Comparison of ENCODE assay signal across 12 mouse cellular contexts in the genomic region with DNA sequence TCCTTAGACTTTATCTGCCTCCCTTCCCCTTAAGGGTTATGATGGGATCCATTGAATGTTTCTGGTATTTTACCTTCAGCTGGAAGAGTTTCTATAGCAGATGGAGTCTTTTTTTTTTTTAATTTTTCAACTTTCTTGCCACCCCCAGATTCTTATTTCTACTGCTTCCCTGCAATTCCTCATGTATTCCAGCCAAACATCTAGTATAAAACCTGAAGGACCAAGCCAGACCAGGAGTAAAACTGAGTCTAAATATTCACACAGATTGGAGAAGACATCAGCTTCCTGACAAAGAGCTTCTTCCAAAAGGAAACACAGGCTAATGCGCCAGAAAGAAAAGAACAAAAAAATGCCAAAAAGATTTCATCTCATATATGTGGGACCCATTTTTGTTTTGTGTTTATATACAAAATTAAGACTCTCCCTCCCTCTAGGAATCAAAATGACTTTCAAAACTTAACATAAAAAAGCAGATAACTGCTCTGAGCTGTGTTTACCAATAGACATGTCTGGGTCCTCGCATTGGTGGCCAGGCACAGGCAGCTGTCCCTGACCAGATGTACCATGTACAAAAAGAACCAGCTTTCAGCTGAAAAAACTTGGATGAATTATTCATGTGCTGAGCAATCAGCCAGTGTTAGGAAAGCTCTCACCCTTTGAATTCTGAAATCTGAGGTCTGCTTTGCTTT.
DNase-seq lines count a peak whose midpoint lies in the region; ATAC-seq and TF ChIP-seq lines count a peak whose summit lies in the region.
"Had no signal": no experiment of that assay in that cellular context is flagged by ENCODE, and none has a peak within 500 bp of the region (broad histone marks: within the 10 kb centered on the region; RNA-seq: fewer than 3 reads in every experiment).

No protein-coding gene starts in this region.

- WGBS in heart, adult 2 months: 63% methylated on average over 2 of the region's 2 CpGs
- WGBS in midbrain, postnatal 0 days: 47% methylated on average over 2 of the region's 2 CpGs

- no peaks in the 10 kb centered on the region for H3K79me2 ChIP-seq in heart, adult 2 months (replicated peaks; ENCODE audit: control insufficient read depth, insufficient read depth, low read length)

- H3K4me1 ChIP-seq in heart, adult 2 months (ENCODE audit: control insufficient read depth, insufficient read depth, low read length): peaks cover 11% of the 10 kb centered on the region
- no peaks in the 10 kb centered on the region for H3K4me1 ChIP-seq in midbrain, postnatal 0 days (ENCODE audit: insufficient read depth, low read length)

- no peak for TF ChIP-seq EP300 in heart, adult 2 months (IDR thresholded peaks at IDR 0.05; ENCODE audit: insufficient read depth, low read depth, low read length)

- DNase-seq in heart, adult 2 months: peak in 1 of 2 experiments; percentile 40
- no peak for DNase-seq in heart, postnatal 4 days
- DNase-seq in right cerebral cortex, adult 18-20 months: peak; percentile 59
- no peak for DNase-seq in right cerebral cortex, postnatal 14 days
- DNase-seq in layer of hippocampus, adult 8-10 months (ENCODE audit: low spot score in 2 of 2): peak; percentile 34 to 35
- peak; percentile 4 for DNase-seq in midbrain, postnatal 0 days (ENCODE audit: low spot score)
- DNase-seq in adrenal gland, adult 8-10 months: no peak
- DNase-seq in yolk sac, embryonic 10.5 days (ENCODE audit: low spot score): no peak
- DNase-seq: cerebellum, adult 9-10 months; lung, adult 2 months; thymus, postnatal 25 days had no signal

- H3K27ac ChIP-seq in heart, adult 2 months: peak overlapping the region; percentile 82
- no peak overlapping the region for H3K27ac ChIP-seq in midbrain, postnatal 0 days (ENCODE audit: low read depth, low read length)

- no peak overlapping the region for H3K4me3 ChIP-seq in heart, adult 2 months
- no peak overlapping the region for H3K4me3 ChIP-seq in midbrain, postnatal 0 days (ENCODE audit: low read depth, low read length)

- TF ChIP-seq POLR2A in heart, adult 2 months (IDR thresholded peaks at IDR 0.05; ENCODE audit: insufficient read depth, low read depth, low read length): no peak

- H3K9ac ChIP-seq in heart, adult 2 months (ENCODE audit: low read depth, low read length): no peak overlapping the region
- H3K9ac ChIP-seq in midbrain, postnatal 0 days (replicated peaks; ENCODE audit: low read length, poor library complexity, severe bottlenecking): no peak overlapping the region

- H3K9me3 ChIP-seq in midbrain, postnatal 0 days (ENCODE audit: low read length): no peaks in the 10 kb centered on the region

- TF ChIP-seq CTCF in heart, adult 2 months (IDR thresholded peaks at IDR 0.05): no peak
- TF ChIP-seq CTCF in midbrain, postnatal 0 days (IDR thresholded peaks at IDR 0.05): no peak

- intact Hi-C loops in heart, adult 2 months (cut with DNase I): loop anchor here (5.0 kb wide), 2 partner anchors 33 to 73 kb away; no protein-coding TSS in a partner anchor

- H3K27me3 ChIP-seq in heart, adult 2 months (ENCODE audit: control insufficient read depth, insufficient read depth, low read length): no peaks in the 10 kb centered on the region
- no peaks in the 10 kb centered on the region for H3K27me3 ChIP-seq in midbrain, postnatal 0 days (ENCODE audit: insufficient read depth, low read length)

- no peak for ATAC-seq in midbrain, postnatal 0 days (ENCODE audit: low FRiP score)
- ATAC-seq: hindbrain, embryonic 16.5 days had no signal

- no peak overlapping the region for H3K4me2 ChIP-seq in midbrain, postnatal 0 days (ENCODE audit: low read depth, low read length, poor library complexity, severe bottlenecking)

- H3K36me3 ChIP-seq in heart, adult 2 months (ENCODE audit: control insufficient read depth, insufficient read depth, low read length): peaks cover 10% of the 10 kb centered on the region
- H3K36me3 ChIP-seq in midbrain, postnatal 0 days (ENCODE audit: insufficient read depth, low read length): no peaks in the 10 kb centered on the region

Comparison
In these comparisons a context has a peak if more than half of its experiments do, and no peak if none do; other contexts are left out.
1. DNase-seq: peak in right cerebral cortex, adult 18-20 months (single experiment), layer of hippocampus, adult 8-10 months (2 of 2) and midbrain, postnatal 0 days (single experiment); none in heart, postnatal 4 days (single experiment), right cerebral cortex, postnatal 14 days (single experiment), adrenal gland, adult 8-10 months (single experiment) and yolk sac, embryonic 10.5 days (single experiment).